Mouse (Mus musculus): Measurements from ENCODE around the gene Acot8.

GRCm38 (mm10) chr2:164834531-164834930 lies 29.8 kb upstream of the Acot8 start:
- TF ChIP-seq CTCF (IDR thresholded peaks at IDR 0.05) (no peak; the same call in 1 of the 2 replicates), EP300 (IDR thresholded peaks at IDR 0.05) (no peak)

Measured in lung, postnatal 0 days (tissue).